Mouse (Mus musculus) CH12F3 (cell line): Measurements from ENCODE around the gene Nuak2.
"Not testable (repeated sequence)": the region's sequence is repeated elsewhere in the genome, so short reads cannot be mapped to it uniquely, and the experiment has no call there.

Experiments used
- in situ Hi-C: fragments of 300-500 bp; cut with MboI; formaldehyde crosslinking; loops from 2 replicates; pipeline ENCODE4 v1.14.3; 2020; ENCODE audit warnings: low sequenced_read_pairs

Nuak2 gene

GRCm38 (mm10) chr1:132348401-132348800 lies 32.5 kb downstream of the Nuak2 start:
- in situ Hi-C loops: no loop called here

GRCm38 (mm10) chr1:132349049-132349448 lies 33.1 kb downstream of the Nuak2 start:
- in situ Hi-C loops: not testable (repeated sequence)

- in situ Hi-C loops: not testable (repeated sequence)
Measured at GRCm38 (mm10) chr1:132349601-132350000, 33.7 kb downstream of the Nuak2 start.

- in situ Hi-C loops: loop anchor here (5.0 kb wide), 1 partner anchor 34 kb away; the partner anchor contains the start of gene Nuak2
Measured at GRCm38 (mm10) chr1:132351058-132351457, 35.1 kb downstream of the Nuak2 start.

GRCm38 (mm10) chr1:132353389-132353788 lies 37.5 kb downstream of the Nuak2 start:
- in situ Hi-C loops: loop anchor here (5.0 kb wide), 1 partner anchor 36 kb away; the partner anchor contains the start of gene Nuak2

- in situ Hi-C loops: loop anchor here (5.0 kb wide), 1 partner anchor 37 kb away; the partner anchor contains the start of gene Nuak2
Measured at GRCm38 (mm10) chr1:132354234-132354633, 38.3 kb downstream of the Nuak2 start.

GRCm38 (mm10) chr1:132355162-132355601 lies 39.3 kb downstream of the Nuak2 start:
- in situ Hi-C loops: no loop called here

GRCm38 (mm10) chr1:132355841-132356242 lies 39.9 kb downstream of the Nuak2 start:
- in situ Hi-C loops: no loop called here

GRCm38 (mm10) chr1:132356841-132357240 lies 40.9 kb downstream of the Nuak2 start:
- in situ Hi-C loops: no loop called here

- in situ Hi-C loops: no loop called here
Measured at GRCm38 (mm10) chr1:132361959-132362358, 46.0 kb downstream of the Nuak2 start.

- in situ Hi-C loops: no loop called here
Measured at GRCm38 (mm10) chr1:132364388-132364787, 48.5 kb downstream of the Nuak2 start.

GRCm38 (mm10) chr1:132364896-132365557 lies 49.1 kb downstream of the Nuak2 start:
- in situ Hi-C loops: no loop called here

- in situ Hi-C loops: no loop called here
Measured at GRCm38 (mm10) chr1:132365645-132366044, 49.7 kb downstream of the Nuak2 start.

GRCm38 (mm10) chr1:132366235-132366634 lies 50.3 kb downstream of the Nuak2 start:
- in situ Hi-C loops: no loop called here

- in situ Hi-C loops: no loop called here
Measured at GRCm38 (mm10) chr1:132366937-132367336, 51.0 kb downstream of the Nuak2 start.

GRCm38 (mm10) chr1:132367692-132368506 lies 52.0 kb downstream of the Nuak2 start:
- in situ Hi-C loops: no loop called here

- in situ Hi-C loops: no loop called here
Measured at GRCm38 (mm10) chr1:132370681-132371173, 54.8 kb downstream of the Nuak2 start.

GRCm38 (mm10) chr1:132371298-132372081 lies 55.6 kb downstream of the Nuak2 start:
- in situ Hi-C loops: no loop called here

GRCm38 (mm10) chr1:132372354-132372753 lies 56.4 kb downstream of the Nuak2 start:
- in situ Hi-C loops: no loop called here

- in situ Hi-C loops: no loop called here
Measured at GRCm38 (mm10) chr1:132372896-132373534, 57.1 kb downstream of the Nuak2 start.
